Mouse (Mus musculus) liver, postnatal 0 days (tissue): Measurements from ENCODE around the gene Yeats2.

Experiments
- CTCF ChIP-seq: sonication (generic); IDR thresholded peaks from 2 replicates; pipeline ENCODE4 v1.5.1; 2016; ENCODE audit warnings: antibody characterized with exemption, low read depth
- EP300 ChIP-seq: IDR thresholded peaks from 2 replicates; pipeline ENCODE4 v1.6.1; 2016; ENCODE audit warnings: antibody characterized with exemption, low read depth, mild to moderate bottlenecking

DNA sequence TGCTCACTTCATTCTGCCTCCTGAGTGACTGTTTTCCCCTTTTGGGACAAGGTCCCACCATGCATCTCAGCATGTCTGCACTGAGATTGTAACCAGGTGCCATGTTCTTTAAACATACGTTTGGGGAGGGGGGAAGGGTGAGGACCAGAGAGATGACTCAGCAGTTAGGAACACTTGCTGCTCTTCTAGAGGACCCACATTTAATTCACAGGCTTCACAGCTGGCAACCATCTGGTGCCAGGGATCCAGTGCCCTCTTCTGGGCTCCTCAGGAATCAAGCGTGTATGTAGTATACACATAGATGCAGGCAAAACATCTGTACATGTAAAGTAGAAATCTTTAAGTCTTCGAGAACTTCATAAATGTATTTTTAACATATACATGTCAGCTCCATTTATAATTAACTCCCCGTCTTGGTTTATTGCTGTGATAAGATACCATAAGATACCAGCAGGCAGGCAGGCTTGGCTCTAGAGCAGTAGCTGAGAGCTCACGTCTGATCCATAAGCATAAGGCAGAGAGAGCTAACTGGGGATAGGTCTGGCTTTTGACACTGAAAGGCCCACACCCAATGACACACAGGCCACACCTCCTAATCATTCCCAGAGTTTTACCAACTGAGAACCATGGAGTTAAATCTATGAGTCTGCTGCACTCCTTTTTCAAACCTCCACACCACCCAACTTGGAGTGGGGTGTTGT lies 58.8 kb downstream of the Yeats2 start:
- no peak for TF ChIP-seq CTCF
- TF ChIP-seq EP300: no peak
